Mouse (Mus musculus): ENCODE data around the gene Arhgef17. TPM values are rescaled to one million over a fixed set of nuclear protein-coding genes. Genes with fewer than 3 reads are reported as not detected.
A peak's percentile ranks its signal among the peaks of the same experiment; 100 is the strongest.

The Arhgef17 gene
- total RNA-seq, 2 experiments from 2014 or later, result 40.4 to 43.6 TPM

DNA sequence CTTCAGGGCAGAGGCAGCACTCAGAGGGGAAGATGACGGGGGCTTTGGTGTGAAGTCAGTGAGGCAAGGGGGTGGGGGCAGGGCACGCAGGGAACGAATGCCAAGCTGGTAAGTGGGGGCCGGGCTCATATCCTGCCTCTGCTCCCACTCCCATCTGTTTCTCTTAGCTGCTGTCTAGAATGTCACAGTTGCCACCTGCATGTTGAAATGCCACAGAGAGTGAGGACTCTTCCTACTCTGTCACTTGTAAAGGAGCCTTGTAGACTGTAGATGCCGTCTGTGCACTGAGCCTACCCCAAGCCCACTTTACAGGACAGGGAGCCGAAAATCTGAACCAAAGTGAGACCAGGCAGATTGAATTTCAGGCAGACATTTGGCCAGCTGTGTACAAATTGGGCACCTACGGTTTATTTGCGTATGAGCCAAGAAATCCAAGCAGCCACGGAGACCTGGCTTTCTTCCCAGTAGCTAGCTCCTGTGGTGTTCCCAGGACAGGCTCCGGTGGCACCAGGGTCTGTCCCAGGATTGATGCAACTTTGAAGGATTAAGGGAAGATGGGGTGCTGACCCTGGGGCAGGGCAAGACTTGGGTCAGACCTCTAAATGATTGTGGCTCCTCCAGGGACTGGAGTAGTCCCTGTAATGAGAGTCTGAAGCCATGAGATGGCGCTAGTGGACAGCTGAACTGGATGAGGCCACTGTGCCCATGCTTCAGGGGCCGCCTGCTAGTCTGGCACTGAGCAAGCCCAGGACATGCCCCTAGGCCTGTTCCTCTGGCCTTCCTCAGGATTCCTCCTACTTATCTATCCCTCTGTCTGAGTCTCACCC lies 11.1 kb upstream of the Arhgef17 start:
- DNase-seq (ENCODE audit: low spot score in 2 of 2), result peak in 1 of 2 experiments; percentile 65

DNA sequence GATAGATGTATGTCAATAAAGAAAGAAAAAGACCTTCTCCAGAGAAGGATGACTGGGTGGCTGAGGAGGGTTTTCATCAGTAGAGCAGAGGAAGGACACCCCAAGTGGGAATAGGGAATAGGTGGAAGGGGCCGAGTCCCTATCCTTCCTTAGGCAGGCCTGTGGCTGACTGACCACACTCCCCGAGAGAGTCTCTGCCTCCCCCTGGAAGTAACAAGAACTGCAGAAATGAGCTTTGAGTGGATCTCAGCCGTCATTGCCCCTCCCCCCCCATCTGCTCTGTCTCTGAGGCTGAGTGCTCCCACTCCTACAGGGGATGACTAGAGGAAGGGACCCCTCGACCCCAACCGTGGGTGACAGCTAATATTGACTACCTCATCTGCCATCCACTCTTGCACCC lies 9.3 kb upstream of the Arhgef17 start:
- DNase-seq (ENCODE audit: low spot score in 2 of 2), result no peak

DNA sequence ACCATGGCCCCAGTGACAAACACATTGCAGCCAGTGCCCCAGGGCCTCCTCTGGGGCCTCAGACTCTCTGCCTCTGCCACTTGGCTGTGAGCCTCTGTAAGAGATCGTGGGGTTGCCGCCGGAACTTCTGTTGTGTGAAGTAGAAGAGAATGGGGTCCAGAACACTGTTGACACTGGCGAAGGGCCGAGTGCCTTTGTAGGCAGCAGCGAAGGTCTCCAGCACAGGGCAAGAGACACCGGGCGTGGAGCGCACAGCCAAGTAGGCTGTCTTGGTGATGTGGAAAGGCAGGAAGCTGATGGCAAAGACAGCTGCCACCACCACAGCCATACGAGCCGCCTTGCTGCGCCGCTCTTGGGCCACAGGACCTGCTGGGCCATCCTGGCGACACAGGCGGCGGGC lies 6.2 kb upstream of the Arhgef17 start:
- no peak for DNase-seq (ENCODE audit: low spot score in 2 of 2)

DNA sequence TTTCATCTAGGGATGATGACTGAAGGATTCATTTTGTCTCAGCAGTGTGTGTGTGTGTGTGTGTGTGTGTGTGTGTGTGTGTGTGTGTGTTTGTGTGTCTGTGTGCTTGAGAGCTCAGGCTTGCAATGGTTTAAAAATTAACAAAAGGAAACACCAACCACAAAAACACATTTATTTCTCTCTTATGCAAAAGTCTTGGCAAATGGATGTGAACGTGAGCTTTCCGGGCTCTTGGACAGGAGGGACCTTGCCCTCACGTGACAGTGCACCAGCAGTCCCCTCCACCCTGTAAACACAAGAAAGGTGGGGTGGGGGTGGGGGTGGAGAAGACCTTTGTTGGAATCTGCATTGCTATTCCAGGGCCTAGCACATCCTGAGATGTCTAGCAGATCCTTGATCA lies 5.6 kb upstream of the Arhgef17 start:
- no peak for DNase-seq (ENCODE audit: low spot score in 2 of 2)

DNA sequence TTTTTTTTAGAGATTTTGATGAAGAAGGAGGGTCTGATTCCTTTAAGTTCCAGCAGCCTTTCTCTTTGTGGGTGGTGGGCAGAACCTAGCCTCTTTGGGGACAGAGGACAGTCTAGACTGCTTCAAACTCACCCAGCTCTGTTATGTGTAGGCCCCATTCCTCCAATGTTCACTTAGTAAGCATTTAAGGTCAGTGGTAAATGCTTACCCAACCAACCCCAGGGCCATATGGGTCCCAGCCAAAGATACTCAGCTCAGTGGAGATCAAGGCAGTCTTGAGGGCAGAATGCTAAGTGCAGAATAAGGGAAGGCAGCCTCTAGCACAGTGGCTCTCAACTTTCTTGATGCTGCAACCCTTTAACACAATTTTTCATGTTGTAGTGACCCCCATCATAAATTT lies 1.6 kb upstream of the Arhgef17 start:
- no peak for DNase-seq (ENCODE audit: low spot score in 2 of 2)

DNA sequence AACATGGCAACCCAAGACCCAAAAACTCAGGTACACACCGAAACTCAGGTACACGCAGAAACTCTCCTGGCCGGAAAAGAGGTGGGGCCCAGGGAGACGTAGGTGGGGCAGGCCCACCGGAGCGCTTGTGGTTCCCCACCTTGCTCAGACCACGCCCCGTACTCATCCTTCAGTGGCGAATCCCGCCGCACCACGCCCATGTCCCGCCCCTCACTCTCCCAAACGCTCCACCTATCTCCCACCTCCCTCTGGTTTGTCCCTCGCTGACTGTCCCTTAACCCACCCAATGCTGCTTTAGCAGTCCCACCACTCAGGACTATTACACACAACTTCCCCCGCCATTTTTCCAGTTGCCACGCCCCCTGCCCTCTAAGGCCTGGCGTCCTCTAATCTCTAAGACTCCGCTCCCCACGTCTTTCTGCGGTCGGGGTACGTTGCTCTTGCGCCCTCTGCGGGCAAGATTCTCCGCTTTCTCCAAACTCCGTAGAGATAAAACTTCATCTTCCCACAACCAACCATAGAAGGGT lies 637 bp upstream of the Arhgef17 start:
- DNase-seq (ENCODE audit: low spot score in 2 of 2), result peak; percentile 75 to 90

DNA sequence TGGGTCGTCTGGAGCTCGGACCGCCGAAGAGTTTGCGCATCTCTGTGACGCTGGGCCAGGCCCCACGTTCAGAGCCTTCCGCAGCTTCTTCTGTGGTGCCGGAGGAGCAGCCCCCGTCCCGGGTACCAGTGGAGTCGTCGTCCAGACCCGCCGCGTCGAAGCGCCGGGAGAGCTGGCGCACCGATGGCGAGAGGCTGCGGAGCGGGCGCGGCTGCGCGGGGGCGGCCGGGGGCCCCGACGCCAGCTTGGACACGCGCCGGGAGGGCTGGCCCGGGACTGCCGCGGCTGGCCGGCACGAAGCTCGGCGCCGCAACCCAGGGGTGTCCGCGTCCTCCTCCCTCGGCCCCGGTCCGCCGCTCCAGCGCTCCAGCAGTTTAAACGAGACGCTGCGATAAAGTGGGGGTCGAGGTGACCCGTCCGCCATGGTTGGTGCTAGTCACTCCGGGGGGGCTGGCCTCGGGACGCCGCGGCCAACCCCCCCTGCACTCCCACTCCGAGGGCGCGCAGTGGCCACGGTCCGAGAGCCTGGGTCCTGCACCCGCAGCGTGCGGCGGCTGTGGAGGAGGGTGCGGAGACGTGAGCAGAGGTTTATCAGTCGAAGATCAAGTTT lies 486 bp downstream of the Arhgef17 start:
- peak; percentile 59 to 71 for DNase-seq (ENCODE audit: low spot score in 2 of 2)

DNA sequence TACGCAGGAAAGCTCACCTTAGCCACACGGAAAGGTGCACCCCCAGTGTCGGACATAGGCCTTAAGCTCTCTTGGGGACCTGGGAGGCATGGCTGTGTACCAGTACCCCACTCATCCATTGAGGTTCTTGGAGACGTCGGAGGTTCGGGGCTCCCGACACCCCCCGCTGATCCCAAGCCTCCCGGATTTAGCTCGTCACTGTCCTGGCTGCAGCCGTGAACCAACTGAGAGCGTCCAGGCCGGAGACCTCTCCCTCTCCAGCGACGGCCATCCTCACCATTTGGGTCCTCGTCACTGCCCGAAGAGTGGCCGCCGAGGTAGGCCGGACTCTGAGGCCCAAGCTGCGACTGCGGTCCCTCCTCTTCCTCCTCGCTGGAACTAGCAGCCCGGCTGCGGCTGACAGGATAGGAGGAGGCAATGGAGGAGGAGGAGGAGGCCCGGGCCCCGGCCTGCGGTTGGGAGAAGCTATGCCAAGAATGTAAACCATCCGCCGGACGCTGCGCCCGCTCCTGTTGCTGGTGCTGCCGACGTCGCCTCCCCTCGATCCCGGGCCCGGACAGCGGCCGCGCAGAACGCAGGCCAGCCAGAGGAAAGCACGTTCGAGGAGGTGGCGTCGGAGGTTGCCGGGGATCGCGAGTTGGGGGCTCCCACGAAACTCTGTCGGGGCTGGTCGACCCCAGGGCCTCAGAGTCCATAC lies 1.1 kb downstream of the Arhgef17 start:
- DNase-seq (ENCODE audit: low spot score in 2 of 2), result peak; percentile 66 to 78

DNA sequence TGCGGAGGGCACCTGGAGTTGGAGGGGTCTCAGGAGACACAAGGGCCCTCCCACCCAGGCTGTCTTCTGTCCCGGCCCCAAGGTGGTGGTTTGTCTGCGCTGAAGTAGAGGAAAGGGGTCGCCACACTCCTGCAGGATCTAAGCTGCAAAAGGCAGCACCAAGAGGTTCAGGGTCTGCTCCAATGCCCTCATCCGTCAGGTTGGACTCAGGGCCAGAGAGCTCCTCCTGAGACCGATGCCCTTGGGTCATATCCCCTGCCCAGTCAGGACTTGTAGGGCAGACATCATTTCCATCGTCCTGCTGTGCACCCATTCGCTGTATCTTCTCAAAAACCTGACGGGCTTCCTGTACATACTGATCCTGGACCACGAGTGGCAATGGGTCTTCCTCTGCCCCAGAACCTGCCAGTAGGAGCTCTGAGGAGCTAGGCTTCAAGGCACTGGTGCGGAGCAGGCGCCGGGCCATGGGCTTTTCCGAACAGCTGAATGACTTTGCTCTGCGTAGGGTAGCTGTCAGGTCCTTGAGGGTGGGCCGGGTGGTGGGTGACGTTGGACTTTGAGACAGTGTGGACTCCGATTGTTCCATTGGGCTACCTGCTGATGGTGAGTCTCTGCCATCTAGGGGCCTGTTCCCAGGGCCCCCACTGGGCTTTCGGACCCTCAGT lies 2.1 kb downstream of the Arhgef17 start:
- DNase-seq (ENCODE audit: low spot score in 2 of 2), result no peak

DNA sequence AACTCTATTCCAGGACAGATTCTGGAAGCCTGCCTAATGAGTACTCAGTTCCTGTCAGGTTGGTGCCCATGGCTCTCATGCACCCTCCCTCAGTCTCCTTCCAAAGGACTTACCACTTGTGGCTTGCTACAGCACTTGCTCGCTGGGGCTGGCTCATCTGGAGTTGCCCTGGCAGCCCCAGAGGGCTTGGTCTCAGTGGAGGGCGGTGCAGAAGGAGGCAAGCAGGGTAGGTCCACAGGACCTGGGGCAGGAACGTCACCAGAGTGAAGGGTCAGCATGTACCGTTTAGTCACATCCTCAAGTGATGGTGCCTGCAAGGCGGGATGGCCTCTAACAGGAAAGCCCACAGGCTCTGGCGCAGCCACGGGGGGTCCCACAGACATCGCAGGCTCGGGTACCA lies 3.5 kb downstream of the Arhgef17 start:
- DNase-seq (ENCODE audit: low spot score in 2 of 2), result no peak

DNA sequence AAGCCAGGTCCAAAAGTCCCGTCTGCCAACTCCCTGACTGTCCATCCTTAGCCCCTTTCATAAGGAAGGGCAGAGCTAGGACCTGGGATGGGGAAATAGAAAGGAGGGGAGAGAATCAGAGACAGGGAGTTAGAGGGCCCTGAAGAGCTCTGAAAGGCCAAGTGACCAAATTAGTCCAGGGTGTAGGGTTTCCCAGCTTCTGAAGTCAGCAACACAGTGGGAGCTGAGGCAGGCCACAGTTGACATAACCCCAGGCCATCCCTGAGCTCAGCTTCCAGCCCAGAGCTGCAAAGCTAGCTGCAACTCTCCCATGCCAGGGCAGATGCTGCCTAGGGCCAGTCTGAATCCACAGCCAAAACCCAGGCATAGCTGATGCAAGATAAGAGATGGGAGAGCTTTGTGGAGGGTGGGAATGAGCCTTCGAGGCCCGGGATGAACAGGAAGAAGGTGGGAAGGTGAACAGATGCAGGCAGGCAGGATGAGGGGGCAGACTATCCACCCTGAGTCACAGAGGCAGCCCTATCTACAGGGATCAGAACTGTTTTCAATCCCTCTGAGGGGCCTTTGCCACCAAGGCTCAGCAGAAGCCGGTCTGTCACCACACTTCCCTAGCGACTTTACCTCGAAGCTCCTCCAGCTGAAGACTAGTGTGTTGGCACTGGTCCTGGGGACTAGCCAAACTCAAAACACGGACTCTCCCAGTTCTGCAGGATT lies 4.5 kb downstream of the Arhgef17 start:
- DNase-seq (ENCODE audit: low spot score in 2 of 2), result no peak

DNA sequence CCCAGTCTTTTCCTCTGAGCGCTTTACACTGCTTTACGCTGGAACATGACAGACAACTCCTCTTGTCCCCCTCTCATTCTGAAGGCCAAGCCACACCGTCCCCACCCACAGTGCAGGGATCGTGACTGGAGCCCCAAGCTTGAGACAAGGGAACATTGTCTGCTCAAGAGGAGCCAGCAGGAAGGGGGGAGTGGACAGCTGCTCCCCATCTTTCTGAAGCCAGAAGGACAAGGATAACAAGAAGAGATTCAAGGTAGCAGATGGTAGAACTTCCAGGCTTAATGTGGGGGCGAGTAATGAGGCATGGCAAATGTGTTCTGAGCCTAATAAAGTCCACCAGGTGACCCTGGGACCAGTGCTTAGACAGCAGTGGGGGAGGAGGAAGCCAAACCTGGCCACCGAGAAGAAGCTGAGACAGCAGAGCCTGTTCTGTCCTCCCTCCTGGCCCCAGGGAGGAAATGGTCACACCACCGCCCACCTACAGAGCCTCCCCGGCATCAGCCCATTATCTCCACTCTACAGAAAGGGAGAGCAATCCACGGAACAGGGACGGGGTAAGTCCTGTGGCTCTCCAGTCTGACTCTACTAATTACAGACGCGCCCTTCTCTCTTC lies 5.5 kb downstream of the Arhgef17 start:
- DNase-seq (ENCODE audit: low spot score in 2 of 2), result no peak

DNA sequence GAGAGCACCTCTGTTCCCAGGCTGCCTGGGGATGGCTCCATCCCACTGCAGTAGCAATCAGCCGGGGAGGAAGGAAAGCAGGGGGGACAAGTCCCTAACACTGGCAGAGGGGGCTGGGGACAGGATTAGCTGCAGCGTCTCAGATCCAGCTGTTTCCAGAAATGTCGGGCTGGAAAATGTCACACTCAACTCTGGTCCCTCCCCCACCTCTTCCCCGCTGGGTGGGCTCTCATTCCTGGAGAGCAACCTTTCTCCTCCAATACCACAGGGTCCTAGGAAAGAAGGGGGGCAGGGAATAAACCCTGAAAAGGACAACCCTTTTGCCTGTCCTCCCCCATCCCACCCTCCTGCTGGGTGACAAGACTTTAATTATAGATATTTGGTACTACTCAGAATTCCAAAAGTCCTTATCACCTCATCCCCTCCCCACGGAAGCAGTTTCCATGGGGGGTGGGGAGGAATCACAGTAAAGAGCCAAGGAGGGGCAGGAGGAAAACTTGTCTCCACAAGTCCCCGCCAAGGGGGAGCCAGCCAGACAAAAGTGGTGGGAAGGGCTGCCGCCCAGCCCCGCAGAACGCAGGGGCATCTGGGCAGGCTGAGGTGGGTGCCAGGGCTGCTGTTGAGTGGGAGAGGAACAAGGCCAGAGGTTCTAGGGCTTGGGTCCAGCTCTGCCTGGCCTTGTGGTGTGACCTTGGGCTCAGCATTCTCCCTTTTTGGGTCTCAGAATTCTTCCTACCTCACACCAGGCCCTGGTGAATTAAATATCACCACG lies 7.0 kb downstream of the Arhgef17 start:
- no peak for DNase-seq (ENCODE audit: low spot score in 2 of 2)

DNA sequence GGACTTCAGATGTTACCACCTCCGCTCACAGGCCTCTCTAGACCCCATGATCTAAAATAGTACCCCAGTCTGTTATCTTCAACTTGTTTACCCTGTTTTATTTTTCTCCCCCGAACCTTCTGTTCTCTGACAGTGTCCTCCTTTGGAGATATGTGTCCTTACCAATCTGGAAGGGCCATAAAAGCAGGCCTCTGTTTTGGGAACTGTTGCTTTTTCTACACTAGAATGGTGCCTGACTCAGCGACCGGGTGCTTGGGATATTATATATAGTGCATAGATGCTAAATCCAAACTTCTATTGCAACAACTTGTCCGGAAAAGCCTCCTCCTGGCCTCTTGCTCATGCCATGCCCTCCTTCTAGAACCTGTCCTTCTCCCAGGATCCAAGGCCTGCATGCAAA lies 7.7 kb downstream of the Arhgef17 start:
- no peak for DNase-seq (ENCODE audit: low spot score in 2 of 2)

DNA sequence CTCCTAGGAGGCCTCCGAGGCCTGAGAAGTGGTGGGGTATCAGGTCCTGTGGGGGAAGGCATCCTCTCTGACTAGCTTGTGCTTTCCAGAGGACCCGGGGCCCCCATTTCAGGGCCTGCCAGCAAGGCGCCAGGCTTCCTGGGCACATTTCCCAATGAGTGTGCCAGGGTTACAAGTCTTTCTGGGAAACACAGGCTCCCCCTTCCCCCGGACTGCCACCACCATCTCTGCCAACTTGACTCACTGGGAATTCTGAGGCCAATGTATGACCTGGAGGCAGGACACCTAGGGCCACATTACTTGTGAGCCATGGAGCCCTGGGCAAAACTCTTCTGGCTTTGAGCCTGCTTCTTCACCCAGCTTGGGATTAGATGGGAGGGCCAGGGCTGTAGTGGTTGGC lies 9.0 kb downstream of the Arhgef17 start:
- DNase-seq (ENCODE audit: low spot score in 2 of 2), result no peak

DNA sequence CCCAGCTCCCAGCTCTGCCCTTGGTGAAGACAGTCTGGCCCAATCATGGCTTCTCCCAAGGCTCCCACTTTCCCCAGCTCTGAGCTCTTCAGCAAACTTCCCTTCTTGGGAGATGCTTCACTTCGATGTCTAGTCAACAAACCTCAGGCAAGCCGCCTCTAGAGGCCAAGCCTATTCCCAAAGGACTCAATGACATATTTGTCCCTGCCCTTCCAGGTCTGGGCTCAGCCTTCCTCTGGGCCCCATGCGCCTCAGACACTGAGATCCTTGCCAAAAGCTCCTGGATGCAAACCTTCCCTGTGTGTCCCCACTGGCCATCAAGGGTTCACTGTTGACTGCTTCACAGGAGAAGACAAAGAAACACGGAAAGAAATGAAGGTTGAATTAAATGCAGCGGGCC lies 10.6 kb downstream of the Arhgef17 start:
- DNase-seq (ENCODE audit: low spot score in 2 of 2), result no peak

DNA sequence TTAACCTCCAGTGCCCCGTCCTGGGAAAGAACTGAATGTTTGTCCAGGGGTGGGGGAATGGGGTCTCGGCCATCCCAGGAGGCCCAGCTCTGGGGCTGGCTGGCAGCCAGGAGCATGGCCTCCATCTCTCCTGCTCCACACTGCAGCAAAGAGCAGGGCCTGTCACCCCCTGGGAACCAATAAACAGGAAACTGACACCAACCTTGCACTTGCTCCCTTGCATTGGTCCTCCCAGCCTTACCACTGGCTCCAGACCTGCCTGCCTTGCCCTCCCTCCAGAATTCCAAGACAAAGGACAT lies 12.1 kb downstream of the Arhgef17 start:
- DNase-seq (ENCODE audit: low spot score in 2 of 2), result no peak

DNA sequence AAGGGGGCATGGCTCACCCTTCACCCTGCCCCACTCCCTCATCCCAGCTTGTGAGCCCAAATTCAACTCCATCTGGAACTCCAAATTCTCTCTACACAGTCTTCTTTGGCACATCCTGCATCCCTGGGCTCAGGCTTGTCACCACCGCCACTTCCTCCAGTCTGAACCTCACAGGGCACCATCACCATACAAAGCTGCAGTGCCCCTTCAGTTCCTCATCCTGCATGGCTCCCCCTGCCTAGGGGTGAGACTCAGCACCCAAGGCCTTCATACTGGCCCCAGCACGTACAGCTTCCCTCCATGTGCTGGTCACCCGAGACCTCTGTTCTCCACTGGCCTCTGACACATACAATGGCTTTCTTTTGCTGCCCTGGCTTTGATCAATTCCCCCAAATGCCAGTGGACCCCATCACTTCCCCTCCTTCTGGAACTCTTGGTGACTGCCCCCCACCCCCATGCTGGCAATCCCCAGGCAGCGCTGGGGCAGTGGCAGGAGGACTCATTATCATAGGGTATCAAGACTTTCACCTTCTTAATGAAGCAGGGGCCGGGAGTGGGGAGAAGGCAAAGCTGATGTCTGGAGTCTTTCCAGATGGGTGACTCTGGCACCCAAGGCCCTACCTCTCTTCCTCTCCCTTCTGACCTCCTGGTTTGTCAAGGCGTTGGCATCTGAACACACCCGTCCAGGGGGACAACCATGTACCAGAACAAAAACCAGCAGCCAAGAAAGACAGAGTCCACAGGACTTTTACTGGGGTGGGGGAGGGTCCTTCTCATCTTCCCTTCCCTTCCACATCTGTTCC lies 12.7 kb downstream of the Arhgef17 start:
- no peak for DNase-seq (ENCODE audit: low spot score in 2 of 2)

DNA sequence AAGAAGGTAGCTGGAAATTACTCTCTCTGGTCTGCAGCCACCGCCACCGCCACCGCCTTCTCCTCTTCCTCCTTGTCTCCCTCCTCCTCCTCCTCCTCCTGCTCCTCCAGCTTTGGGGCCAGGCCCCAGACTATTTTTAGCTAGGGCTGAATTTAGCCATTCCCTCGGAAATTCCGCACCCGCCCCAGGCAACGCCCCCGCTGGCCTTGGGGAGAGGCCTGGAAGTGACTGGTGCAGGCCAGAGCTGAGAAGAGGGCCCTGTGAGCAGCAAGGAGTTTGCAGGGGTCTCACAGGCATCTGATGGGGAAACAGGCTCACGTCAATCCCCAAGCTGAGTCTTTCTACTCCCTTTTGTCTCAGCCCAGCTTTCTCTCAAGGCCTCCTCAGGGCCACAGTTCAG lies 13.7 kb downstream of the Arhgef17 start:
- DNase-seq (ENCODE audit: low spot score in 2 of 2), result peak in 1 of 2 experiments; percentile 73

Measured in gastrocnemius, postnatal 4 days (tissue).